Mouse (Mus musculus): ENCODE measurements around the gene Gal3st1. TPM values are rescaled to one million over a fixed set of nuclear protein-coding genes. Genes with fewer than 3 reads are reported as not detected.
A peak's percentile ranks its signal among the peaks of the same experiment; 100 is the strongest.
"Not testable (repeated sequence)": the region's sequence is repeated elsewhere in the genome, so short reads cannot be mapped to it uniquely, and the experiment has no call there.

The Gal3st1 gene
- total RNA-seq, 2 experiments from 2014 or later, result 0.62 to 1.3 TPM

GRCm38 (mm10) chr11:3982275-3983209, 894 bp upstream of the Gal3st1 start:
- no peak for ATAC-seq (replicated peaks; ENCODE audit: poor library complexity, severe bottlenecking)

DNA sequence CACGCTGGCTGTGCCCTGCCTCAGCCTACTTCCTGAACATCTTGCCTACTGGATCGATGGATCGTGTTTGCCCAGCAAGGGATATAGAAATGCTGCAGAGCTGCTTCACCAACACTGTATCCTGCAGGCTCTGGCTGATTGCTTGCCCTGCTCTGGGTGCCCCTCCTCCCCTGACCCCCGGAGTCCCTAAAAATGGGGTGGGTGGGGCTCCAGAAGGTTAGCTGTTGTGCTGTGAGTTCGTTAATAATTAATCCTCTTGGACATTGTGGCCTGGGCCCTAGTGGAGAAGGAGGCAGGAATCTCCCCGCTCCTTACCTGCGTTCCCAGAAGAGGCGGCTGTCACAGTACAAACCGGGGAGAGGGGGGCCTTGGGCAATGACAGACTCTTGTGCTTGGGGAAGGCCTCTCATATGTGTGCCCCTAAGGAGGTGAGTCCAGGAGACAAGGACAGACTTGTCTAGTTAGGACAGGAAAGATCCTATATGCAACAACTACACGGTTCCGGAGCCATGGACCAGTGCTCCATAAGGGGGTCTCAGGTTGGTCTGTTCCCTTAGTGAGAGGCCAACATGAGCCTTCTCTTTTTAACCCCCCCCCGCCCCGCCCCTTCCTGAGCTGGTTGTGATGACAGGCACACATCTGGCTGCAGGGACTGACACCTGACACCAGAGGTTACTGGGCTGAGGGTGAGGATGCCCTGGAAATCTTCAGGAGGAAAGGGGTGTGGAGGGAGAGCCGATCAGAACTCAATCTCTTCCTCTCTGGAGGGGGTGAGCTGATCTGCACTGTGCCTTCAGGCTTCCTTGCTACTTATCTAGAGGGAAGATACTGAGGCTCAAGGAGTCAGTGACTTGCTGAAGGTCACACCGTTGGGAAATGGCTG, 668 bp downstream of the Gal3st1 start:
- ATAC-seq (replicated peaks; ENCODE audit: poor library complexity, severe bottlenecking), result no peak

DNA sequence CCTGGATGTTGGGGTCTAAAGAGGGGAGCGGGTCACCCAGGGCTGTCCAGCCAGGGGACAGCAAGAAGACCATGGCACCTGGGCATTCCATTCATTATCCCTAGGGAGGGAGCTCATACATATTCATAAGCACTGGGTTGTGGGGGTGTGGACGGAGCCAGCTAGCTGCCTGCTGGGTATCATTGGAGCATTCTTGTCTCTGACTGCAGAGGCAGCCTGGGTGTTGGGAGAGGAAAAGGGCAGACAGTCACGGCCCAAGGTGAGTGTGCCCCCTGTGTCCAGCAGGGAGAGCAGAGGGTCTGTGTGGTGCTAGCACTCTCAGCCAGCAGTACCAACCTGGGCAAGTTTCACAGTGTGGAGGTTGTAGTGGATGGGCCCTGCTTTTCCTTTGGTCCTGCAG, 6.3 kb downstream of the Gal3st1 start:
- ATAC-seq (replicated peaks; ENCODE audit: poor library complexity, severe bottlenecking), result no peak

- no peak for ATAC-seq (replicated peaks; ENCODE audit: poor library complexity, severe bottlenecking)
These were observed 9.7 kb downstream of the Gal3st1 start for GRCm38 (mm10) chr11:3993132-3993531.

GRCm38 (mm10) chr11:3993914-3994313, 10.5 kb downstream of the Gal3st1 start:
- ATAC-seq (replicated peaks; ENCODE audit: poor library complexity, severe bottlenecking), result no peak

- ATAC-seq (replicated peaks; ENCODE audit: poor library complexity, severe bottlenecking), result no peak
These were observed 12.1 kb downstream of the Gal3st1 start for GRCm38 (mm10) chr11:3995511-3995910.

- no peak for ATAC-seq (replicated peaks; ENCODE audit: poor library complexity, severe bottlenecking)
These were observed 13.4 kb downstream of the Gal3st1 start for GRCm38 (mm10) chr11:3996840-3997239.

- ATAC-seq (replicated peaks; ENCODE audit: poor library complexity, severe bottlenecking), result peak; percentile 90
These were observed 14.7 kb downstream of the Gal3st1 start for GRCm38 (mm10) chr11:3997978-3998720.

DNA sequence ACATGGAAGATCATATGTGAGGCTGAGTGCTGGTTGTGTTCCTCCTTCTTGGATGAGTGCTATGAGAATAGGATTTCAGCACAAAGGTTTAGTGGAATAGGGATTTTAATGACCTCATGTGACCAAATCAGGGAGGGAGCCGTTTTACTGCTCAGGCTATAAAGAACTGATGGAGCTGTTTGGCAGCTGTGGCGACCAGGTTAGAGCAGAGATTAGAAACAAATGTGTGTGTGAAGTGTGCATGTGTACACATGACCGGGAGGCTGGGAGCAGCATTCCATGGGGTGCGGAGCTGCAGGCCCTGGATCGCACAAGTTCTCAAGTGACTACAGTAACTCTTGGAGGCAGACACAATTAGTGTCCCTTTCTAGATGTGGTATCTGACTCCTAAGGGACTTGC, 16.1 kb downstream of the Gal3st1 start:
- ATAC-seq (replicated peaks; ENCODE audit: poor library complexity, severe bottlenecking), result no peak

DNA sequence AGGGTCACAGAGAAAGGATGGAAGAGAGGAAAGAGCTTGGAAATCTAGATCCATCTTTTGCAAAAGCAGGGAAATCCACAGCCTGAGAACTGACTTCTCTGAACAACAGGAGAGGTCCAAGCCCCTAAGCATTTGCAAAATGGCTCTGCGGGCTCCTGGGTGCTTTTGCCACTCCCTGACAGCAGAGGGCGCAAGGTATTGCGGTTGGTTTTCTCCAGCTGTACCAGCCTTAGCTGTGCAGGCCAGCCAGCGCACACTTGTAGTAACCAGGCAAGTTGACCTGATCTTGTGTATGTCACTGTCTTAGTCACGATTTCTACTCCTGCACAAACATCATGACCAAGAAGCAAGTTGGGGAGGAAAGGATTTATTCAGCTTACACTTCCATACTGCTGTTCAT, 18.2 kb downstream of the Gal3st1 start:
- peak; percentile 67 for ATAC-seq (replicated peaks; ENCODE audit: poor library complexity, severe bottlenecking)

- no peak for ATAC-seq (replicated peaks; ENCODE audit: poor library complexity, severe bottlenecking)
These were observed 21.9 kb downstream of the Gal3st1 start for GRCm38 (mm10) chr11:4005220-4005805.

- ATAC-seq (replicated peaks; ENCODE audit: poor library complexity, severe bottlenecking), result no peak
These were observed 23.0 kb downstream of the Gal3st1 start for GRCm38 (mm10) chr11:4006462-4006861.

DNA sequence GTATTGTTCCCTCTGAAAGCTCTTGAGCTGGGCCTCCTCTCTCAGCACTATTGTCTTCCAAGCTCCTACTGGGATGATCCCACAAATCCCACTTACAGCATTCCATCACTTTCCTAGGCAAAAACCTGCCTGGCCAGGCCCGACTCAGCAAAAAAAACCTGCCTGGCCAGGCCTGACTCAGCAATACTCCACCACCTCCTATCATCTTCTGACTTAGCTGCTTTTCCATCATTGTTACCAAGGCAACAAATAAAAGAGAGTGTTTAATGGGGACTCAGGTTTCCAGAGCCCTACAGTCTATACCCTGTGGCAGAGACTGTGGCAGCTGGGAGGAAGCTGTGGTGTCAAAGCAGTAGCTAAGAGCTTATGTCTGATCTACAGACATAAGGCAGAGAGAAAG, 29.2 kb downstream of the Gal3st1 start:
- ATAC-seq (replicated peaks; ENCODE audit: poor library complexity, severe bottlenecking), result no peak

DNA sequence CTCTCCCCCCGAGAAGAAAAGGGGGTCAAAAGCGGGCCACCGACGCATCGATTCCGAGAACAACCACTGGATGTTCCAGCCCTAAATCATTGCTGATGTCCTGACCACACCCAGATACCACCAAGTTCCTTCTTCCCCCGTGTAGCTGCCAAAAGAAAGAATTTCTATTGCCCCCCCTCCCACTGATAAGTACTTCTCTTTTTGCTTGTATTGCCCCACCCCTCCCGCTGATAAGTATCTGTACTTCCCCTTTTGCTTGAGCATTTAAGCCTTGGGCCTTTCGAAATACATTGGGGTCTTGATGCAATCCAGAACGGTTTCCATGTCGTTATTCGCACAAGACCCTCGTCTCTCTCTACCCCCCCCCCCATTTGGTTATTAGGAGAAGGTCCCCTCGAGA, 32.4 kb downstream of the Gal3st1 start:
- not testable (repeated sequence) for ATAC-seq (replicated peaks; ENCODE audit: poor library complexity, severe bottlenecking)

DNA sequence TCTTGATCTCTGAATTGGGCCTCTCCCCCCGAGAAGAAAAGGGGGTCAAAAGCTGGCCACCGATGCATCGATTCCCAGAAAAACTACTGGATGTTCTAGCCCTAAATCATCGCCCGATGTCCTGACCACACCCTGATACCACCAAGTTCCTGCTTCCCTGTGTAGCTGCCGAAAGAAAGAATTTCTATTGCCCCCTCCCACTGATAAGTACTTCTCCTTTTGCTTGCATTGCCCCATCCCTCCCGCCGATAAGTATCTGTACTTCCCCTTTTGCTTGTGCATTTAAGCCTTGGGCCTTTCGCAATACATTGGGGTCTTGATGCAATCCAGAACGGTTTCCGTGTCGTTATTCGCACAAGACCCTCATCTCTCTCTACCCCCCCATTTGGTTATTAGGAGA, 38.7 kb downstream of the Gal3st1 start:
- ATAC-seq (replicated peaks; ENCODE audit: poor library complexity, severe bottlenecking), result not testable (repeated sequence)

DNA sequence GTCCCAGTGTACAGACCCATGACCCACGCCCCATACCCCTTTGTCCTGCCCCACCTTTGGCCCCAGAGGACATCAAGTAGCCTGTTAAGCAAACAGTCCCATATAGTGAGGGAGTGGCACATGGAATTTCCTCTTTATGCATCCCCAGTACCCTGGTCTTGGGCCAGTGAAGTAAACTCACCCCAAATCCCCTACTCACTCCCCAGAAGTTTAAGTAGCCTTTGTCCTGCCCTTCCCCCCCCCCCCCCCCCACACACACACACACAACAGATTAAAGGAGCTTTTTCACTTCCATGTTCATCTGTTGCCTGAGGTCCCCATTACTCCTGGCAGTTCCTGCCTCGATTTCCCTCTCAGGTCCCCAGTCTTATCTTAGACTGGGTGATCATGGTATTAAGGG, 39.9 kb downstream of the Gal3st1 start:
- no peak for ATAC-seq (replicated peaks; ENCODE audit: poor library complexity, severe bottlenecking)

DNA sequence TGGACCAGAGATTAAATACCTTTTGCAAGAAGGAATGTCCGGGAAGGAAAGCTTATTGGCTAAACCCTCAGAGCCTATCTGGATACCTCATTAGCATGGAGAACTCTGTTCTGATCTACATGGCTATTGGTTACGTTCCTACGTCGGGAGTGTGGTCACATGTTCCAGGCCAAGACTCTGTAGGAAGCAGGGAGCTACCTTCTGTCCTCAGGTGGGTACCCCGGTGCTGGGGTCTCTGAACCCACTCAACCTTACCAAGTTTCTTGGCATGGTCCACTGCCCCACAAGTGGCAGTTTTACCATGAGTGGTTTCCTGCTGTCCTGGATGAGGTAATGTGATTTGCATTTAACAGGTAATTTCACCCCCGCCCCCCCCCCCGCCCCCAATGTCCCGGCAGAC, 43.6 kb downstream of the Gal3st1 start:
- no peak for ATAC-seq (replicated peaks; ENCODE audit: poor library complexity, severe bottlenecking)

DNA sequence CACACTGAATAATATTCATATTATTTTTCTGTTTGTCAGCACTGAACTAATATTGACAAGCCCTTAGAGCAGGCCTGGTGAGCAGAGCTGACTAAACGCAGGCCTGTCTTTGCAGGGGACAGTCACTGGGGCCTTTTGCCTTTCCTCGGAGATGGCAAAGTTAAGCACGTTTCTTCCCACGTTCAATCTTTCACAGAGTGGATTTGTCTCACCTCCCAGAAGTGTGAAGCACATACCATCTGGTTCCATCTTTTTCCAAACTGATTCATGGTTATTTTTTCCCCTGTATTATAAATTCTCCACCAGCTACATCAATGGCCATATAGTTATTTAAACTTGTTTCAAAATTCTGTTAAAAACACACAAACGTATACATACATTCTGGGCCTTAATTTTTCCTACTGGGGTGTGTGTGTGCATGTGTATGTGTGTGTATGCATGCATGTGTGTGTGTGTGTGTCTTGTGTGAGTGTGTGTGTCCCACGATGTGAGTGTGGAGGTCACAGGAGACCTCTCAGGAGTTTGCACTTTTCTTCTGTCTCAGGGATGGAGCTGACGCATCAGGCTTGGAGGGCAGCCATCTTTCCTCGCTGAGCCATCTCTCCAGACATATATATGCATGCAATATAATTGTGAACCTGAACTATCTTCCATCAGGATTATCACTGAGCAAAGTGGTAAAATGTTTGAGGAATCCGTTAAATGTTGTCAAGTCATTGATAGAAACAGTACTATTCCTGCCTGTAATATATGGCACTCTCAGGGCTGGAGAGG, 44.3 kb downstream of the Gal3st1 start:
- ATAC-seq (replicated peaks; ENCODE audit: poor library complexity, severe bottlenecking), result no peak

- ATAC-seq (replicated peaks; ENCODE audit: poor library complexity, severe bottlenecking), result no peak
These were observed 45.9 kb downstream of the Gal3st1 start for GRCm38 (mm10) chr11:4029343-4029742.
